20 mouse cellular contexts compared by ENCODE assay signal in genomic region chr2:167233771-167234170, GRCm38 (mm10). TPM values are rescaled to one million over a fixed set of nuclear protein-coding genes. Genes with fewer than 3 reads are reported as not detected.
DNase-seq lines count a peak whose midpoint lies in the region; ATAC-seq and TF ChIP-seq lines count a peak whose summit lies in the region.
"Had no signal": no experiment of that assay in that cellular context is flagged by ENCODE, and none has a peak within 500 bp of the region (broad histone marks: within the 10 kb centered on the region; RNA-seq: fewer than 3 reads in every experiment).

No protein-coding gene starts in this region.

- H3K9me3 ChIP-seq in heart, embryonic 11.5 days (replicated peaks; ENCODE audit: control insufficient read depth, low read length), result no peaks in the 10 kb centered on the region
- H3K9me3 ChIP-seq in lung, embryonic 14.5 days (ENCODE audit: low read depth, low read length), result no peaks in the 10 kb centered on the region
- H3K9me3 ChIP-seq in embryonic facial prominence, embryonic 13.5 days, result no peaks in the 10 kb centered on the region
- H3K9me3 ChIP-seq in limb, embryonic 14.5 days (ENCODE audit: control insufficient read depth, low read length), result no peaks in the 10 kb centered on the region
- H3K9me3 ChIP-seq: limb, embryonic 15.5 days; neural tube, embryonic 13.5 days had no signal

- no peaks in the 10 kb centered on the region for H3K79me2 ChIP-seq in heart, adult 2 months (replicated peaks; ENCODE audit: control insufficient read depth, insufficient read depth, low read length)

- intact Hi-C loops in heart, adult 2 months (cut with DNase I), result no loop called here

- no peaks in the 10 kb centered on the region for H3K27me3 ChIP-seq in heart, adult 2 months (ENCODE audit: control insufficient read depth, insufficient read depth, low read length)
- no peaks in the 10 kb centered on the region for H3K27me3 ChIP-seq in heart, embryonic 11.5 days (ENCODE audit: control insufficient read depth, insufficient read depth, low read length)
- no peaks in the 10 kb centered on the region for H3K27me3 ChIP-seq in lung, embryonic 14.5 days (ENCODE audit: insufficient read depth, low read length)
- peaks cover 12% of the 10 kb centered on the region for H3K27me3 ChIP-seq in embryonic facial prominence, embryonic 13.5 days
- H3K27me3 ChIP-seq in limb, embryonic 14.5 days (ENCODE audit: control insufficient read depth, insufficient read depth, low read length), result no peaks in the 10 kb centered on the region

- no peak for ATAC-seq in heart, embryonic 11.5 days (replicated peaks; ENCODE audit: insufficient number of reproducible peaks, low FRiP score, low TSS enrichment)
- ATAC-seq in lung, embryonic 14.5 days (ENCODE audit: insufficient read depth), result no peak
- no peak for ATAC-seq in embryonic facial prominence, embryonic 13.5 days (ENCODE audit: insufficient number of reproducible peaks, insufficient read depth, low FRiP score, low TSS enrichment, low read depth)
- peak; percentile 53; the same call in 1 of the 2 replicates for ATAC-seq in limb, embryonic 14.5 days (ENCODE audit: low FRiP score, low read depth)
- no peak for ATAC-seq in granulocyte monocyte progenitor cell, adult 5-6 weeks (replicated peaks; ENCODE audit: poor library complexity, severe bottlenecking)
- ATAC-seq: inflammation-experienced regulatory T-cells, adult 6 months had no signal

- no peak overlapping the region for H3K4me3 ChIP-seq in heart, adult 2 months
- no peak overlapping the region for H3K4me3 ChIP-seq in heart, embryonic 11.5 days (ENCODE audit: low read depth, low read length)
- H3K4me3 ChIP-seq in lung, embryonic 14.5 days (ENCODE audit: low read depth, low read length), result no peak overlapping the region
- H3K4me3 ChIP-seq in embryonic facial prominence, embryonic 13.5 days, result no peak overlapping the region
- H3K4me3 ChIP-seq in limb, embryonic 14.5 days (replicated peaks; ENCODE audit: low read length), result no peak overlapping the region
- H3K4me3 ChIP-seq: limb, embryonic 15.5 days; neural tube, embryonic 13.5 days had no signal

- no peak overlapping the region for H3K4me2 ChIP-seq in heart, embryonic 11.5 days
- peak overlapping the region; percentile 26; the same call in 1 of the 2 replicates for H3K4me2 ChIP-seq in lung, embryonic 14.5 days
- peak overlapping the region; percentile 32 for H3K4me2 ChIP-seq in embryonic facial prominence, embryonic 13.5 days
- no peak overlapping the region for H3K4me2 ChIP-seq in limb, embryonic 14.5 days (replicated peaks; ENCODE audit: low read depth, low read length, severe bottlenecking)
- H3K4me2 ChIP-seq: limb, embryonic 15.5 days; neural tube, embryonic 13.5 days had no signal

- TF ChIP-seq CTCF in heart, adult 2 months (IDR thresholded peaks at IDR 0.05), result no peak
- TF ChIP-seq CTCF in lung, embryonic 14.5 days (IDR thresholded peaks at IDR 0.05; ENCODE audit: low read depth), result no peak

- no peak for TF ChIP-seq EP300 in heart, adult 2 months (IDR thresholded peaks at IDR 0.05; ENCODE audit: insufficient read depth, low read depth, low read length)

- no peak for TF ChIP-seq POLR2A in heart, adult 2 months (IDR thresholded peaks at IDR 0.05; ENCODE audit: insufficient read depth, low read depth, low read length)
- TF ChIP-seq POLR2A in limb, embryonic 14.5 days (IDR thresholded peaks at IDR 0.05; ENCODE audit: borderline replicate concordance, extremely low read depth, insufficient read depth, insufficient read length), result no peak

- H3K27ac ChIP-seq in heart, adult 2 months, result peak overlapping the region; percentile 69
- no peak overlapping the region for H3K27ac ChIP-seq in heart, embryonic 11.5 days (ENCODE audit: low read depth, low read length)
- H3K27ac ChIP-seq in lung, embryonic 14.5 days (ENCODE audit: low read depth), result no peak overlapping the region
- H3K27ac ChIP-seq in embryonic facial prominence, embryonic 13.5 days, result no peak overlapping the region
- H3K27ac ChIP-seq in limb, embryonic 14.5 days (replicated peaks; ENCODE audit: low read depth, low read length), result no peak overlapping the region
- H3K27ac ChIP-seq: limb, embryonic 15.5 days; neural tube, embryonic 13.5 days; stomach, postnatal 0 days had no signal

- H3K9ac ChIP-seq in heart, adult 2 months (ENCODE audit: low read depth, low read length), result no peak overlapping the region
- no peak overlapping the region for H3K9ac ChIP-seq in heart, embryonic 11.5 days (ENCODE audit: low read depth, low read length)
- no peak overlapping the region for H3K9ac ChIP-seq in lung, embryonic 14.5 days
- no peak overlapping the region for H3K9ac ChIP-seq in embryonic facial prominence, embryonic 13.5 days
- H3K9ac ChIP-seq in limb, embryonic 14.5 days (ENCODE audit: low read depth, low read length, severe bottlenecking), result 0 out of 2 replicates have a peak overlapping the region, but pooled peaks have one; percentile 5
- H3K9ac ChIP-seq: limb, embryonic 15.5 days; neural tube, embryonic 13.5 days had no signal

- no peak for DNase-seq in heart, adult 2 months
- DNase-seq in lung, embryonic 14.5 days, result peak; percentile 59
- DNase-seq in lung, postnatal 14 days, result no peak
- no peak for DNase-seq in limb, embryonic 14.5 days (ENCODE audit: low spot score)
- no peak for DNase-seq in layer of hippocampus, adult 18-20 months (ENCODE audit: low spot score in 2 of 2)
- DNase-seq: adrenal gland, postnatal 25 days; cerebellum, adult 8-10 months; gastrocnemius, postnatal 36 days; kidney, postnatal 4 days; lung, postnatal 36 days; right cerebral cortex, postnatal 14 days; thymus, postnatal 14 days had no signal

- H3K36me3 ChIP-seq in heart, adult 2 months (ENCODE audit: control insufficient read depth, insufficient read depth, low read length), result no peaks in the 10 kb centered on the region
- H3K36me3 ChIP-seq in heart, embryonic 11.5 days (ENCODE audit: control insufficient read depth, insufficient read depth, low read length), result no peaks in the 10 kb centered on the region
- H3K36me3 ChIP-seq in lung, embryonic 14.5 days (ENCODE audit: insufficient read depth), result no peaks in the 10 kb centered on the region
- H3K36me3 ChIP-seq in embryonic facial prominence, embryonic 13.5 days, result no peaks in the 10 kb centered on the region
- no peaks in the 10 kb centered on the region for H3K36me3 ChIP-seq in limb, embryonic 14.5 days (ENCODE audit: control insufficient read depth, insufficient read depth, low read length)
- H3K36me3 ChIP-seq: limb, embryonic 15.5 days; neural tube, embryonic 13.5 days had no signal

- peaks cover 11% of the 10 kb centered on the region for H3K4me1 ChIP-seq in heart, adult 2 months (ENCODE audit: control insufficient read depth, insufficient read depth, low read length)
- H3K4me1 ChIP-seq in heart, embryonic 11.5 days (ENCODE audit: control insufficient read depth, insufficient read depth, low read length), result peaks cover 30% of the 10 kb centered on the region
- H3K4me1 ChIP-seq in lung, embryonic 14.5 days (ENCODE audit: insufficient read depth), result no peaks in the 10 kb centered on the region
- H3K4me1 ChIP-seq in embryonic facial prominence, embryonic 13.5 days, result peaks cover 28% of the 10 kb centered on the region
- peaks cover 32% of the 10 kb centered on the region for H3K4me1 ChIP-seq in limb, embryonic 14.5 days (ENCODE audit: control insufficient read depth, insufficient read depth, low read length)
- H3K4me1 ChIP-seq: neural tube, embryonic 13.5 days had no signal

- WGBS in heart, adult 2 months, result 80% methylated on average over 14 of the region's 14 CpGs
- 61% methylated on average over 14 of the region's 14 CpGs for WGBS in heart, embryonic 11.5 days (ENCODE audit: insufficient replicate concordance)
- 18% methylated on average over 14 of the region's 14 CpGs for WGBS in lung, embryonic 14.5 days
- 22% methylated on average over 14 of the region's 14 CpGs for WGBS in embryonic facial prominence, embryonic 13.5 days
- 11% methylated on average over 14 of the region's 14 CpGs for WGBS in limb, embryonic 14.5 days

RNA-seq across cellular contexts. Expression of gene Ptgis, which starts 6.6 kb away (rescaled TPM):
- total RNA-seq in heart, adult 2 months (2021), result 10 to 100 TPM; 16.3 to 17.7 TPM
- polyA plus RNA-seq in heart, adult 2 months (2012; rRNA removed), result 31.3 and 32.1 TPM in 2 replicates
- polyA plus RNA-seq in heart, embryonic 11.5 days (2014; fragmentation: Nextera tagmentation; extraction: Ambion mirVana), result 19.6 and 21.6 TPM in 2 replicates
- polyA plus RNA-seq in lung, embryonic 14.5 days (2014; fragmentation: Nextera tagmentation; extraction: Ambion mirVana), result 16.0 and 18.6 TPM in 2 replicates
- 9.0 and 9.2 TPM in 2 replicates for polyA plus RNA-seq in embryonic facial prominence, embryonic 13.5 days (2015; fragmentation: Nextera tagmentation; extraction: Ambion mirVana)
- polyA plus RNA-seq in limb, embryonic 14.5 days (2012; rRNA removed), result 37.7 and 53.0 TPM in 2 replicates
- polyA plus RNA-seq in limb, embryonic 14.5 days (2014; fragmentation: Nextera tagmentation; extraction: Ambion mirVana), result 31.2 and 31.8 TPM in 2 replicates
- 1 to 10 TPM in 1 of 2 experiments, under 1 TPM in 1; 0.79 to 1.2 TPM for total RNA-seq in layer of hippocampus, adult 18-20 months (2021)
- total RNA-seq in granulocyte monocyte progenitor cell, adult 5-6 weeks (2014; fragmentation: Nextera tagmentation), result not detected in 2 replicates
- not detected in 2 replicates for total RNA-seq in granulocyte monocyte progenitor cell, adult 5-6 weeks (2017)
- total RNA-seq: monocyte, adult 5-6 weeks had no signal
- polyA plus RNA-seq: inflammation-experienced regulatory T-cells, adult 6 months had no signal

RNA-seq across cellular contexts. Expression of gene Kcnb1, which starts 43.8 kb away (rescaled TPM):
- total RNA-seq in heart, adult 2 months (2021), result 10 to 100 TPM; 32.8 to 38.8 TPM
- 17.2 and 19.2 TPM in 2 replicates for polyA plus RNA-seq in heart, adult 2 months (2012; rRNA removed)
- polyA plus RNA-seq in heart, embryonic 11.5 days (2014; fragmentation: Nextera tagmentation; extraction: Ambion mirVana), result 0.10 and 0.16 TPM in 2 replicates
- 0.37 and 0.42 TPM in 2 replicates for polyA plus RNA-seq in lung, embryonic 14.5 days (2014; fragmentation: Nextera tagmentation; extraction: Ambion mirVana)
- 1.1 and 1.2 TPM in 2 replicates for polyA plus RNA-seq in embryonic facial prominence, embryonic 13.5 days (2015; fragmentation: Nextera tagmentation; extraction: Ambion mirVana)
- polyA plus RNA-seq in limb, embryonic 14.5 days (2012; rRNA removed), result 2.7 and 3.3 TPM in 2 replicates
- polyA plus RNA-seq in limb, embryonic 14.5 days (2014; fragmentation: Nextera tagmentation; extraction: Ambion mirVana), result 1.3 and 1.6 TPM in 2 replicates
- total RNA-seq in layer of hippocampus, adult 18-20 months (2021), result 100 to 1,000 TPM; 112 to 119 TPM
- total RNA-seq in granulocyte monocyte progenitor cell, adult 5-6 weeks (2014; fragmentation: Nextera tagmentation), result 1.3 TPM in 1 of 2 replicates, not detected in the other
- total RNA-seq in granulocyte monocyte progenitor cell, adult 5-6 weeks (2017), result 0.39 and 1.7 TPM in 2 replicates

Comparison
In these comparisons a context has a peak if more than half of its experiments do, and no peak if none do; other contexts are left out.
1. H3K4me2 ChIP-seq: peak in lung, embryonic 14.5 days (single experiment) and embryonic facial prominence, embryonic 13.5 days (single experiment); none in heart, embryonic 11.5 days (single experiment) and limb, embryonic 14.5 days (single experiment).